Mouse (Mus musculus) gastrocnemius, postnatal 14 days (tissue): Measurements from ENCODE around the gene Mapk9. TPM values are rescaled to one million over a fixed set of nuclear protein-coding genes. Genes with fewer than 3 reads are reported as not detected.
"Not testable (repeated sequence)": the region's sequence is repeated elsewhere in the genome, so short reads cannot be mapped to it uniquely, and the experiment has no call there.

Source experiments
- DNase-seq: peaks from one replicate; pipeline ENCODE4 v3.0.0; 2021; ENCODE audit warnings: mixed read lengths
- intact Hi-C: fragments of 180-260 bp; cut with DNase I; formaldehyde crosslinking; loops from one replicate; pipeline ENCODE4 v1.15.1; 2025; ENCODE audit warnings: low total_unique reads
- long read RNA-seq, 2 experiments: library from polyadenylated mRNA; stranded (forward); transcript quantifications; one replicate each; pipeline ENCODE4 v2.0.0; 2021
- total RNA-seq, 2 experiments: library from RNA; stranded (reverse); gene quantifications; 2 replicates each; pipeline ENCODE4 v1.2.3; 2021

Mapk9 gene
- 10 to 100 TPM; 40.6 to 43.9 TPM for total RNA-seq
- long read RNA-seq, experiment 1, full-length matches to known transcripts = 23 of 34 reads
- long read RNA-seq, experiment 1, partial matches to known transcripts = 2 of 34 reads
- long read RNA-seq, experiment 1, other reads (novel, unspliced or antisense) = 9 of 34 reads
- long read RNA-seq, experiment 2, full-length matches to known transcripts = 30 of 45 reads
- long read RNA-seq, experiment 2, partial matches to known transcripts = 4 of 45 reads
- long read RNA-seq, experiment 2, other reads (novel, unspliced or antisense) = 11 of 45 reads

DNA sequence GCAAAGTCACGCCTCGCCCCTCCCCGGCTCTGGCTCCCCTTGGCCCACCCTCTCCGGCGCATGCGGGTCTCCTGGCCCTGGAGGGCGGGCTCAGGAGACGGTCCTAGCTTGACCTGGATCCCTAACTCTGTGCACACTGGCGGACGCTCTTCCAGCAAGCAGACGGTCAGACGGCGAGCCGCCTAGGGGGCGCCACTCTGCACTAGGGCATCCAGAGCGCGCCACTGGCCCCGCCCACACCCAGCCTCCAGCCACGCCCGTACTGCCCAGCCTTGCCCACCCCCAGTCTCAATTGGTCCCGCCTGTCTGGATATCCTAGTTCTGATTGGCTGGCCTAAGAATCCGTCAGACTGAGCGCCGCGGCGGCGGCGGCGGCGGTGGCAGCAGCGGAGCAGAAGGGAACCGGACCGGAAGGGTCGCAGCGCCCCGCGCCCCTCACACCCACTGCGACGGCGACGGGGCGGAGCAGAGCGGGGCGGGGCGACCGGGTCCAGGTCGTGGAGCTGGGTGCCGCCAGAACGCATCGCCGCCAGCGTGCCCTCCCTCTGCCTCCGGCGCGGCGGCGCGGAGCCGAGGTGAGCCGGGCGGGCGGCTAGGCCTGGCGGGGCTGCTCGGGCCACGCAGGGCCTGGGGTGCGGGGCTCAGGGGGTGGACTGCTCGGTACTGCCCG, at the start of gene Mapk9:
TSS of gene Mapk9 (plus strand) at position 351 of the 670 bp plus-strand sequence.
- intact Hi-C loops = loop anchor here (10.0 kb wide), 1 partner anchor 122 kb away; no protein-coding TSS in a partner anchor
- peak; percentile 98 for DNase-seq

- intact Hi-C loops = no loop called here
- DNase-seq = no peak
Observed at GRCm38 (mm10) chr11:49798931-49799330, 47.6 kb upstream of the Mapk9 start.

DNA sequence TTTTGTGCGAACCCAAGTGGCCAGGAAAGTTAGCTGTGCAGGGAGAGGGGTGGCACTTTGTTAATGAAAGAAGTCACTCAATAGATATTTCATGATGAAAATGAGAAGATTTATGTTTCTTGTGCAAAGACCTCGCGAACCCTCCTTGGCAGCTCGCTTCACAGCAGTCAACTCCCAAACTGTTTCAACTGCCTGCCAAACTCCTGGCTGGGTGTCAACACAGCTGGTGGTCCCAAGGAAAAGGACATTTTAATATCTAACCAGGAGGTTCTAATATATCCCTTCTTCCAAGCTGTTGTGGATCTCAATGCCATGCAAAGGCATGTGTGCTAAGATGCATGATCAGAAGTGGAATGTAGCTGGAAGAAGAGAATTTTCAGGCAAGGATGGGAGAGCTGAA, 45.0 kb upstream of the Mapk9 start:
- intact Hi-C loops = no loop called here
- no peak for DNase-seq

GRCm38 (mm10) chr11:49803801-49804200, 42.8 kb upstream of the Mapk9 start:
- DNase-seq = no peak
- intact Hi-C loops = no loop called here

GRCm38 (mm10) chr11:49806218-49806617, 40.3 kb upstream of the Mapk9 start:
- intact Hi-C loops = no loop called here
- DNase-seq = no peak

DNA sequence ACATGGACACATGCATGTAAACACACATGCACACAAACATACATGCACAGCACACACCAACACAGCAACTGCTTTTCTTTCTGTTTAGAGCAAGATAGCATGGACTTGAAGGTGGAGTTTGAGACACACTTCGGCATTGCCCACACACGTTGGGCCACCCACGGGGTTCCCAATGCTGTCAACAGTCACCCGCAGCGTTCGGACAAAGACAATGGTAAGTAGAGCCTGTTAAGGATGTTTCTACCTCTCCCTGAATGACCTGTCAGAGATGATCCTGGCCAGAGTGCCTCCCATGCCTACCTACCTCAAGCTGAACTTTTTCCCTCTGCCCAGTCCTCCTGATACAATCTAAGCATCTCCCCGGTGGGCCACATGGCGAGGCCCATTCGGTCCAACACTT, 37.6 kb upstream of the Mapk9 start:
- intact Hi-C loops = no loop called here
- DNase-seq = no peak

GRCm38 (mm10) chr11:49810696-49811095, 35.9 kb upstream of the Mapk9 start:
- intact Hi-C loops, DNase-seq: not testable (repeated sequence)

- intact Hi-C loops = no loop called here
- DNase-seq = peak; percentile 27
Observed at GRCm38 (mm10) chr11:49811099-49811541, 35.4 kb upstream of the Mapk9 start.

DNA sequence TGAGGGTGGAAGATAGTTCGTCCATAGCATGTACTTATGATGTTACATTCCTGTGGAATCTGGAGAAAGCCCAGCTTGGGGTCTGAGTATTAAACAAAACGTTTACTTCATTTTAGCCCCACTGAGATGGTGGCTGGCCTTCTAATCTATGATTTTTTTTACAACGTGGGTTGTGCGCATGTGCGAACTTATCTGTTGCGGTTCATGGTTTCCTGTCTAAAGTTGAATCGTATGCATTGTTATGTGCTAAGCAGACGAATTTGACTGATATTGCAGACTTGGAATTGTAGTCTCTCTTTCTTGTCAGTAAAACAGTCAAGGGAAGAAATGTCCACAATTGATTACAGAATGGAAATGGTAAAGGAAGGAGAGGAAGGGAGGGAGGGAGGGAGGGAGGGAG, 34.7 kb upstream of the Mapk9 start:
- intact Hi-C loops = no loop called here
- no peak for DNase-seq

GRCm38 (mm10) chr11:49818869-49819566, 27.5 kb upstream of the Mapk9 start:
- intact Hi-C loops = no loop called here
- no peak for DNase-seq

- DNase-seq = no peak
- intact Hi-C loops = no loop called here
Observed at GRCm38 (mm10) chr11:49819676-49820075, 26.9 kb upstream of the Mapk9 start.

- intact Hi-C loops = no loop called here
- DNase-seq = no peak
Observed at GRCm38 (mm10) chr11:49820928-49821327, 25.6 kb upstream of the Mapk9 start.

GRCm38 (mm10) chr11:49821546-49821945, 25.0 kb upstream of the Mapk9 start:
- intact Hi-C loops = no loop called here
- DNase-seq = no peak

DNA sequence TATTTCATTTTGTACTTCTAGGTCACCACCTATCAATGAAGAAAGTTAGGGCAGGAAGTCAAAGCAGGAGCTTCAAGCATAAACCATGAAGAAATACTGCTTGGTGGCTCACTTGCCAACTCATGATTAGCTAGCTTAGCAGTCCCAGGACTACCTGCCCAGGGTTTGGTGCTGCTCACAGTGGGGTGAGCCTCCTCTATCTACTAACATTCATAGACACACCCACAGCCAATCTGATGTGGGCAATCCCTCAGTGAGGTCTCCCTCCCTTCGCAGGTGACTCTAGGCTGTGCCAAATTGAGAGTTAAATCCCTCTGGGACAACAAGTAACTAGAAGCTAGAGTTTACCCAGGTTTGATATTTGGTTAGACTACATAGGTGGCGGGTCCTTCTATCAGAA, 24.2 kb upstream of the Mapk9 start:
- intact Hi-C loops = no loop called here
- DNase-seq = no peak

- intact Hi-C loops = no loop called here
- DNase-seq = peak; percentile 62
Observed at GRCm38 (mm10) chr11:49824896-49825295, 21.7 kb upstream of the Mapk9 start.

GRCm38 (mm10) chr11:49827243-49827642, 19.3 kb upstream of the Mapk9 start:
- DNase-seq = no peak
- intact Hi-C loops = no loop called here

DNA sequence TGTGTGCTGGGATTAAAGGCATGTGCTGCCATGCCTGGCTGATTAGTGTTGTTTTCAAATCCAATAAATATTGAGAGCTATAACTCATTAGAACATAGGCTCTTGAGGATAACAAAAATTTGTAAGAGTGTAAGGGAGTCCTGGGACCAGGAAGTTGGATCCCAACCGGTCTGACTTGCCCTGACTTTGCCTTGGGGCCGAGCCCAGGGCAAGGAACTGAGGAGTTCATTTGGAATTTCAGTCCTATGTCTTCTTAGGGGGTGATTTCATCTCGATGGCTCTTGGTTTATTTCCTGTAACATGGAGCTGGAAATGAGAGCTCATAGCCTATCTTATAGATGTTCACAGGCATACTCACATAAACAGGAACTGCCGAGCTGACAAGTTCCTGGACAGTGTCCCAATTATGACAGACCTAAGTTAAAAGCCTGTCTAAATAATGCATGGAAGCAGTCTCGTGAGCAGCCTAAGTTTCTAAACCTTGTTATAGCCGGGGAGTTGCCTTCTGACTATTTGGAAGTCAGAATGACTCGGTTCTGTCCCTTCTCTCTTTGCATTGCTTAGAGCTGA, 17.3 kb upstream of the Mapk9 start:
- no peak for DNase-seq
- intact Hi-C loops = no loop called here

DNA sequence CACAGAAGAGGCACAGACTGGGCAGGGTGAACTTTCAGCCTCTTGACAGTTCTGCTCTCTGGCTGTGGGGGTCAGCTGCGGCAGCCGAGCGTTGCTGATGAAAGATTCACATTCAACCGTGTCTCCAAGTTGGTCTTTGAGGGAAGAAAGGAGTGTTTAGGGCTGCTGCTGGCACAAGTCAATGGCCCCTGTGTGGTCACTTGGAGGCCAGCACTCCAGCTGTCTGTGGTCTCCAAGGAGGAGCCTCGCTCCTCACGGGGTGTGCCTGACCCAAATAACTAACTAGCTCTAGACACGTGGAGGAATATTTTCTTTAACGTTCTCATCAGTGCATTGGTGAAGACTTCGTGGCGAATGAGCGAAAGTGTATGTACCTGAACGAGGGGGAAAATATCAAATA, 14.6 kb upstream of the Mapk9 start:
- DNase-seq = no peak
- intact Hi-C loops = no loop called here

GRCm38 (mm10) chr11:49832962-49833361, 13.6 kb upstream of the Mapk9 start:
- intact Hi-C loops = no loop called here
- no peak for DNase-seq

GRCm38 (mm10) chr11:49834248-49834647, 12.3 kb upstream of the Mapk9 start:
- intact Hi-C loops = no loop called here
- DNase-seq = no peak
